Mouse (Mus musculus) E14TG2a.4 (cell line): Measurements from ENCODE around the gene Fdxr.

Source experiments
- CTCF ChIP-seq: conservative IDR thresholded peaks from 2 replicates; pipeline ENCODE4 v1.5.1; 2014; ENCODE audit warnings: low read length
- NANOG ChIP-seq: IDR thresholded peaks from 2 replicates; pipeline ENCODE4 v1.6.1; 2014; ENCODE audit warnings: borderline replicate concordance, low read length, mixed read lengths
- POU5F1 ChIP-seq: IDR thresholded peaks from 2 replicates; pipeline ENCODE4 v1.6.1; 2014; ENCODE audit warnings: low read length, borderline replicate concordance

GRCm38 (mm10) chr11:115233526-115234290 is 43.1 kb downstream of the Fdxr start:
- TF ChIP-seq CTCF, result no peak
- TF ChIP-seq POU5F1, result no peak
- TF ChIP-seq NANOG, result no peak
